Mouse (Mus musculus) erythroblast, embryonic 14.5 days (primary cell): ENCODE results near the gene Alx3.

ENCODE experiments used
- GATA1 ChIP-seq: IDR thresholded peaks from 2 replicates; pipeline ENCODE4 v1.6.1; 2012; ENCODE audit warnings: low read length, inconsistent platforms, mixed read lengths
- TAL1 ChIP-seq: IDR thresholded peaks from 3 replicates; pipeline ENCODE4 v1.6.1; 2012; ENCODE audit warnings: low read length, inconsistent platforms, mixed read lengths

GRCm38 (mm10) chr3:107596559-107596958 lies 1.7 kb downstream of the Alx3 start:
- TF ChIP-seq TAL1 (no peak), GATA1 (no peak)
